Comparison of ENCODE assay signal across 26 mouse cellular contexts in the genomic region with DNA sequence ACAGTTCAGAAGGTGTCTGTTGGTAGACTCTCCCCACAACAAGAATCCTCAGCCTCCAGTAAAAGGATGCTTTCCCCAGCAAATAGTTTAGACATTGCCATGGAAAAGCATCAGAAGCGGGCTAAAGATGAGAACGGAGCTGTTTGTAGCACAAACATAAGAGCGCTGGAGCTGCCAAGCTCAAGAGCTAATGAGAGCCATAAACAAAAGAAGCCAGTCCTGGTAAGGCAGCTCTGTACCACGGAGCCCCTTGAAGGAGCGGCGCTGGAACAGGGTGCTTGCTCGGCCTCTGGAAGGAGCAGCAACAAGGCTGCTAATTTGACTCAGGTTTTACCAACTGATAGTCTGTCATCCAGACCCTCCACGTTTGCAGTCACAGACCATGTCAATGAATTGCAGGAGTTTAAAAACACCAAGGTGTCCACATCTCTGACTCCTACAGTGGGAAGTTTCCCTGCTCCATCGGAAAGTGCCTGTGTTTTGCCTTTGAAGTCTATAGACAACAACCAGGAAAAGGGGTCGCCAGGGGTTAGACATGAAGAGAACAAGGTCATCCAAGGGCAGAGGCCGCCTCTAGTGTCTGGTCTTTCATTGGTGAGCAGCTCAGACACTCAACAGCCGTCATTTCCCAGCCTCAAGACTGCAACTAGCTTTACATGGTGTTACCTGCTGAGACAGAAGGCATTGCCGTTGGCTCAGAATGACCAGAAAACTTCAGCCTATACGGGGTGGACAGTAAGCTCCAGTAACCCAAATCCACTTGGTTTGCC.
A peak's percentile ranks its signal among the peaks of the same experiment; 100 is the strongest.
DNase-seq lines count a peak whose midpoint lies in the region; ATAC-seq lines count a peak whose summit lies in the region.
"Had no signal": no experiment of that assay in that cellular context is flagged by ENCODE, and none has a peak within 500 bp of the region (broad histone marks: within the 10 kb centered on the region; RNA-seq: fewer than 3 reads in every experiment).

No protein-coding gene starts in this region.

- 79% methylated on average over 14 of the region's 14 CpGs for WGBS in forebrain, embryonic 10.5 days
- 73% methylated on average over 14 of the region's 14 CpGs for WGBS in forebrain, embryonic 12.5 days
- 73% methylated on average over 14 of the region's 14 CpGs for WGBS in heart, embryonic 10.5 days
- WGBS in midbrain, embryonic 15.5 days: 75% methylated on average over 14 of the region's 14 CpGs
- WGBS in midbrain, embryonic 16.5 days: 74% methylated on average over 14 of the region's 14 CpGs
- WGBS in limb, embryonic 10.5 days: 52% methylated on average over 14 of the region's 14 CpGs

- no peak for ATAC-seq in forebrain, embryonic 12.5 days (ENCODE audit: low FRiP score)
- ATAC-seq in midbrain, embryonic 15.5 days (replicated peaks): 0 out of 2 replicates have a peak, but pooled peaks have one; percentile 27
- ATAC-seq in midbrain, embryonic 16.5 days: no peak
- ATAC-seq: intestine, embryonic 16.5 days; liver, embryonic 12.5 days had no signal

- no peaks in the 10 kb centered on the region for H3K9me3 ChIP-seq in forebrain, embryonic 10.5 days
- H3K9me3 ChIP-seq in forebrain, embryonic 12.5 days: no peaks in the 10 kb centered on the region
- H3K9me3 ChIP-seq in heart, embryonic 10.5 days: no peaks in the 10 kb centered on the region
- no peaks in the 10 kb centered on the region for H3K9me3 ChIP-seq in midbrain, embryonic 15.5 days
- no peaks in the 10 kb centered on the region for H3K9me3 ChIP-seq in midbrain, embryonic 16.5 days (replicated peaks; ENCODE audit: control insufficient read depth, low read length, poor library complexity, severe bottlenecking)
- no peaks in the 10 kb centered on the region for H3K9me3 ChIP-seq in limb, embryonic 10.5 days (replicated peaks)
- H3K9me3 ChIP-seq: heart, embryonic 12.5 days; hindbrain, embryonic 15.5 days; limb, embryonic 13.5 days; liver, embryonic 12.5 days; midbrain, embryonic 12.5 days had no signal

- H3K27ac ChIP-seq in forebrain, embryonic 10.5 days: no peak overlapping the region
- no peak overlapping the region for H3K27ac ChIP-seq in forebrain, embryonic 12.5 days
- H3K27ac ChIP-seq in heart, embryonic 10.5 days: peak overlapping the region; percentile 18; the same call in 1 of the 2 replicates
- H3K27ac ChIP-seq in midbrain, embryonic 15.5 days: no peak overlapping the region
- H3K27ac ChIP-seq in midbrain, embryonic 16.5 days (ENCODE audit: low read length): no peak overlapping the region
- no peak overlapping the region for H3K27ac ChIP-seq in limb, embryonic 10.5 days
- H3K27ac ChIP-seq: hindbrain, embryonic 15.5 days; limb, embryonic 13.5 days; liver, embryonic 12.5 days; midbrain, embryonic 12.5 days; stomach, postnatal 0 days had no signal

- no peaks in the 10 kb centered on the region for H3K27me3 ChIP-seq in forebrain, embryonic 10.5 days (ENCODE audit: poor library complexity, severe bottlenecking)
- no peaks in the 10 kb centered on the region for H3K27me3 ChIP-seq in forebrain, embryonic 12.5 days
- H3K27me3 ChIP-seq in heart, embryonic 10.5 days (ENCODE audit: insufficient read depth, poor library complexity, severe bottlenecking): no peaks in the 10 kb centered on the region
- H3K27me3 ChIP-seq in midbrain, embryonic 15.5 days (replicated peaks): no peaks in the 10 kb centered on the region
- H3K27me3 ChIP-seq in midbrain, embryonic 16.5 days (ENCODE audit: control insufficient read depth, insufficient read depth, low read depth, low read length): no peaks in the 10 kb centered on the region
- H3K27me3 ChIP-seq in limb, embryonic 10.5 days (ENCODE audit: low read depth, poor library complexity, severe bottlenecking): no peaks in the 10 kb centered on the region
- H3K27me3 ChIP-seq: heart, embryonic 12.5 days; hindbrain, embryonic 15.5 days; limb, embryonic 13.5 days; liver, embryonic 12.5 days; midbrain, embryonic 12.5 days had no signal

- DNase-seq in forebrain, embryonic 10.5 days (ENCODE audit: extremely low spot score, low spot score): peak; percentile 13
- DNase-seq in heart, embryonic 10.5 days (ENCODE audit: low spot score): no peak
- DNase-seq in heart, postnatal 4 days: no peak
- DNase-seq in limb, embryonic 10.5 days (ENCODE audit: low spot score): peak; percentile 31
- no peak for DNase-seq in lung, postnatal 10 days
- DNase-seq: adrenal gland, adult 2 months; cerebellum, adult 18-20 months; cerebellum, postnatal 14 days; heart, postnatal 10 days; kidney, adult 9 months; kidney, postnatal 14 days; lung, adult 18-20 months; lung, postnatal 14 days; right cerebral cortex, postnatal 14 days; thymus, adult 2 months; thymus, postnatal 4 days had no signal

- no peak overlapping the region for H3K4me3 ChIP-seq in forebrain, embryonic 10.5 days
- H3K4me3 ChIP-seq in forebrain, embryonic 12.5 days (replicated peaks): no peak overlapping the region
- no peak overlapping the region for H3K4me3 ChIP-seq in heart, embryonic 10.5 days
- H3K4me3 ChIP-seq in midbrain, embryonic 15.5 days: no peak overlapping the region
- no peak overlapping the region for H3K4me3 ChIP-seq in midbrain, embryonic 16.5 days (ENCODE audit: low read depth, low read length)
- H3K4me3 ChIP-seq in limb, embryonic 10.5 days: no peak overlapping the region
- H3K4me3 ChIP-seq: heart, embryonic 12.5 days; hindbrain, embryonic 15.5 days; limb, embryonic 13.5 days; liver, embryonic 12.5 days; midbrain, embryonic 12.5 days had no signal

- H3K36me3 ChIP-seq in forebrain, embryonic 10.5 days (replicated peaks): peaks cover 65% of the 10 kb centered on the region
- peaks cover 47% of the 10 kb centered on the region for H3K36me3 ChIP-seq in forebrain, embryonic 12.5 days (replicated peaks)
- peaks cover 64% of the 10 kb centered on the region for H3K36me3 ChIP-seq in heart, embryonic 10.5 days
- no peaks in the 10 kb centered on the region for H3K36me3 ChIP-seq in midbrain, embryonic 15.5 days (replicated peaks)
- H3K36me3 ChIP-seq in midbrain, embryonic 16.5 days (ENCODE audit: control insufficient read depth, insufficient read depth, low read length): peaks cover 12% of the 10 kb centered on the region; the same call in 1 of the 2 replicates
- H3K36me3 ChIP-seq in limb, embryonic 10.5 days: peaks cover 53% of the 10 kb centered on the region

- H3K4me2 ChIP-seq in forebrain, embryonic 12.5 days: no peak overlapping the region
- H3K4me2 ChIP-seq in midbrain, embryonic 15.5 days: no peak overlapping the region
- no peak overlapping the region for H3K4me2 ChIP-seq in midbrain, embryonic 16.5 days (ENCODE audit: low read length)
- H3K4me2 ChIP-seq: heart, embryonic 12.5 days; hindbrain, embryonic 15.5 days; limb, embryonic 13.5 days; liver, embryonic 12.5 days; midbrain, embryonic 12.5 days had no signal

- H3K9ac ChIP-seq in forebrain, embryonic 12.5 days: no peak overlapping the region
- H3K9ac ChIP-seq in midbrain, embryonic 15.5 days: no peak overlapping the region
- H3K9ac ChIP-seq in midbrain, embryonic 16.5 days (ENCODE audit: low read depth, low read length): no peak overlapping the region
- H3K9ac ChIP-seq: heart, embryonic 12.5 days; hindbrain, embryonic 15.5 days; limb, embryonic 13.5 days; liver, embryonic 12.5 days; midbrain, embryonic 12.5 days had no signal

- H3K4me1 ChIP-seq in forebrain, embryonic 10.5 days: peaks cover 16% of the 10 kb centered on the region
- H3K4me1 ChIP-seq in forebrain, embryonic 12.5 days: peaks cover 5% of the 10 kb centered on the region
- peaks cover 28% of the 10 kb centered on the region for H3K4me1 ChIP-seq in heart, embryonic 10.5 days
- no peaks in the 10 kb centered on the region for H3K4me1 ChIP-seq in midbrain, embryonic 15.5 days
- H3K4me1 ChIP-seq in midbrain, embryonic 16.5 days (ENCODE audit: control insufficient read depth, insufficient read depth, low read length): no peaks in the 10 kb centered on the region
- H3K4me1 ChIP-seq in limb, embryonic 10.5 days: peaks cover 17% of the 10 kb centered on the region
- H3K4me1 ChIP-seq: hindbrain, embryonic 15.5 days; limb, embryonic 13.5 days; liver, embryonic 12.5 days; midbrain, embryonic 12.5 days had no signal

Comparison
In these comparisons a context has a peak if more than half of its experiments do, and no peak if none do; other contexts are left out.
1. DNase-seq: peak in forebrain, embryonic 10.5 days (single experiment) and limb, embryonic 10.5 days (single experiment); none in heart, embryonic 10.5 days (single experiment), heart, postnatal 4 days (single experiment) and lung, postnatal 10 days (single experiment).